Mouse (Mus musculus): ENCODE measurements around the gene Tdrd5. TPM values are rescaled to one million over a fixed set of nuclear protein-coding genes. Genes with fewer than 3 reads are reported as not detected.

The Tdrd5 gene
- 0.37 TPM in 1 of 2 replicates, not detected in the other for polyA plus RNA-seq (2014; fragmentation: Nextera tagmentation; extraction: Ambion mirVana)

DNA sequence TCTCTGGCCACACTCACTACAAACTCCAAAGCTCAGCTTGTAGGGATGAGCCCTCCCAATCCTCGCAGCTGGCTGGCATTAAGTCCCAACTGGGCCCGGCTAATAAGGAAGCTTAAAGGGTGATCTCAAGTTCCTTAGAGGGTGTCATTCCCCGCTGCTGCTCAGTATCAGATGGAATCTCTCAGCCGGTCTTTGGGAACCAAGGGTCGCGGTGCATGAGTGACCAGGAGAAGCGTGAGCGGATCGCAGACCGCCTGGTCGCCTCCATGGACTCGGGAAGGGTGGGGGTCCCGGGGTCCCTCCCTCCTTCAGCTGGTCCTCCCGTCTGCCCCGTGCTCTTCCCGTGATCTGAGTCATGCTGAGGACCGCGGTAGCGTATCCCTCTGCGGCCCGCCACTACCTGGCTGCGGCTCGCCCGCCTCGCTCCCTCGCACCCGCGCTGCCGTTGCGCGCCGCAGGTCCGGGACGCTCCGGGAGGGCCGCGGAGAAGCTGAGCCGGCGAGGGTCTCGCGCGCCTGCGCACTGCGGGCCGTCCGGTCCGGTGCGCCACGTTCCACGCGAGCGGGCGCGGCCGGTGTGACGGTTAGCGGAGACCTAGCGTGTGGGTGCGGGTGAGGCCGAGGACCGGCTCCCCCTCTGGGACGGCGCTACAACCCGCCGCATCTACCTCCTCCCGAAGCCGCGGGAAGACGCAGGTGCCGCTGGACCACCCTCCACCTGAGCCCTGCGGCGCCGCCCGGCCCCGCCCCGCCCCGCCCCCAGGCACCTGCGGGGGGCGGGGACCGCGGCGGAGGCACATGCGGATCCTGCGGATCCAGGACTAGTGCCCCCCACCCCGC lies at the start of gene Tdrd5:
Gene Tdrd5, minus strand, starts transcription at position 754 of the 839 bp plus-strand sequence.
- peaks cover 37% of the 10 kb centered on the region for H3K27me3 ChIP-seq (ENCODE audit: control insufficient read depth, insufficient read depth, low read length)
- H3K4me1 ChIP-seq (ENCODE audit: control insufficient read depth, insufficient read depth, low read length) = no peaks in the 10 kb centered on the region
- ATAC-seq (ENCODE audit: low FRiP score) = peak; percentile 84
- no peak within 1 kb of the TSS for H3K27ac ChIP-seq (ENCODE audit: low read depth, low read length)
- peak; percentile 95 for DNase-seq (ENCODE audit: low spot score, missing footprints)
- peak within 1 kb of the TSS; percentile 69 for H3K4me3 ChIP-seq (ENCODE audit: low read depth, low read length)
- under 1% methylated on average over 76 of the region's 85 CpGs for WGBS
- peak within 1 kb of the TSS; percentile 53 for H3K9ac ChIP-seq (ENCODE audit: low read length)
- peak within 1 kb of the TSS; percentile 99 for H3K4me2 ChIP-seq
- H3K9me3 ChIP-seq (ENCODE audit: control insufficient read depth, low read length) = no peaks in the 10 kb centered on the region
- no peaks in the 10 kb centered on the region for H3K36me3 ChIP-seq (ENCODE audit: control insufficient read depth, insufficient read depth, low read length)

DNA sequence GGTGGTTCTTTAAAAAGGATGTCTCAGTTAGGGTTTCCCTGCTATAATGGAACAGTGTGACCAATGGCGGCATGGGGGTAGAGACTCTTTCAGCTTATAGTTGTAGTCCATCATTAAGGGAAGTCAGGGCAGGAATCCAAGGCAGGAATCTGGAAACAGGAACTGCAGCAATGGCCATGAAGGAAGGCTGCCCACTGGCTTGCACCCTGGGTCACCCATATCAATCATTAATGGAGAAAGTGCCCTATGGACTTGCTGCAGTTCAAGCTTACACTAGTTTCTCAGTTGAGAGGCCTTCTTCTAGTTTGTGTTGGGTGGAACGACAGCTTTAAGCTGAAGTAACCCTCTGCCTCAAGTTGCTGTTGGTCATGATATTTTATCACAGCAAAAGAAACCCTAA lies 49.0 kb upstream of the Tdrd5 start:
- no peaks in the 10 kb centered on the region for H3K27me3 ChIP-seq (ENCODE audit: control insufficient read depth, insufficient read depth, low read length)
- no peaks in the 10 kb centered on the region for H3K36me3 ChIP-seq (ENCODE audit: control insufficient read depth, insufficient read depth, low read length)
- DNase-seq (ENCODE audit: low spot score, missing footprints) (no peak), ATAC-seq (ENCODE audit: low FRiP score) (no peak)
- no peak overlapping the region for H3K4me3 ChIP-seq (ENCODE audit: low read depth, low read length)
- H3K4me1 ChIP-seq (ENCODE audit: control insufficient read depth, insufficient read depth, low read length) = no peaks in the 10 kb centered on the region
- no peaks in the 10 kb centered on the region for H3K9me3 ChIP-seq (ENCODE audit: control insufficient read depth, low read length)
- WGBS = 77% methylated on average over 2 of the region's 2 CpGs
- no peak overlapping the region for H3K4me2 ChIP-seq
- no peak overlapping the region for H3K27ac ChIP-seq (ENCODE audit: low read depth, low read length)
- no peak overlapping the region for H3K9ac ChIP-seq (ENCODE audit: low read length)

DNA sequence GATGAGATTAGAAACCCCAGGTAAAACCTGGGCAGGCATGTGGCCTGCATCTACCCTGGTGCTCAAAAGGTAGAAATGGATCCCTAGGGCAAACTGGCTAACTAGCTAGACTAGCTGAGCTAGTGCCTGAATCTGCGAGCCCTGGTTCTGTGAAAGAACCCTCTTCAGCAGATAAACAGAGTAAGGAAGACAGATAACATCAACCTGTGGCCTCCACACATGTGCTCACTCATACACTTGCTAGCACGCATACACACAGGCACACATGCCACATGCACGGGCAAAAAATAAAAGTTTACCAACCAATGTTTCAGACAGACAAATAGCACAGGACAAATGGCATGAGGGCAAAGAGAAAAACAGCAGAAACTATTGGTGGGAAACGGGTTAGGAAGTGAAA lies 47.0 kb upstream of the Tdrd5 start:
- no peak overlapping the region for H3K9ac ChIP-seq (ENCODE audit: low read length)
- 88% methylated on average over 4 of the region's 4 CpGs for WGBS
- H3K27me3 ChIP-seq (ENCODE audit: control insufficient read depth, insufficient read depth, low read length) = no peaks in the 10 kb centered on the region
- no peak overlapping the region for H3K27ac ChIP-seq (ENCODE audit: low read depth, low read length)
- H3K9me3 ChIP-seq (ENCODE audit: control insufficient read depth, low read length) = no peaks in the 10 kb centered on the region
- H3K4me3 ChIP-seq (ENCODE audit: low read depth, low read length) = no peak overlapping the region
- DNase-seq (ENCODE audit: low spot score, missing footprints) = no peak
- H3K4me1 ChIP-seq (ENCODE audit: control insufficient read depth, insufficient read depth, low read length) = no peaks in the 10 kb centered on the region
- no peak overlapping the region for H3K4me2 ChIP-seq
- no peaks in the 10 kb centered on the region for H3K36me3 ChIP-seq (ENCODE audit: control insufficient read depth, insufficient read depth, low read length)
- ATAC-seq (ENCODE audit: low FRiP score) = no peak

DNA sequence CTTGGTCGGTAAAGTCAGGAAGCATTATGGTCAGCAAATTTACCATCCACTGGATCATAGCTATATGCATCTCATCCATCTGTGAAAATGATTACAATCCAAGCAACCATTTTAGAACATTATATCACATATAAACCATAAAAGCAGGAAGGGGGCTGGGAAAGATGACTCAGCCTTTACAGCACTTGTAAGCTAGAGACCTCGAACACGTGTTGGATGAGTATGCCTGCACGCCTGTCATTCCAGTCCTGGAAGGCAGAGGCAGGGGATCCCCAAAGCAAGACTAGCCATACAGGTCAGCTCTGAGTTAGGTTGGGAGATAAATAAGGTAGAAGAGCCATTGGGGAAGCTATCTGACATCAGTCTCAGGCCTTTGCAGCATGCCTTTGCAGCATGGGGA lies 45.6 kb upstream of the Tdrd5 start:
- no peak overlapping the region for H3K4me2 ChIP-seq
- H3K9ac ChIP-seq (ENCODE audit: low read length) = no peak overlapping the region
- H3K9me3 ChIP-seq (ENCODE audit: control insufficient read depth, low read length) = no peaks in the 10 kb centered on the region
- ATAC-seq (ENCODE audit: low FRiP score) (no peak), DNase-seq (ENCODE audit: low spot score, missing footprints) (no peak)
- WGBS = 85% methylated on average over 4 of the region's 4 CpGs
- H3K27ac ChIP-seq (ENCODE audit: low read depth, low read length) = no peak overlapping the region
- no peak overlapping the region for H3K4me3 ChIP-seq (ENCODE audit: low read depth, low read length)
- no peaks in the 10 kb centered on the region for H3K27me3 ChIP-seq (ENCODE audit: control insufficient read depth, insufficient read depth, low read length)
- H3K36me3 ChIP-seq (ENCODE audit: control insufficient read depth, insufficient read depth, low read length) = no peaks in the 10 kb centered on the region
- H3K4me1 ChIP-seq (ENCODE audit: control insufficient read depth, insufficient read depth, low read length) = no peaks in the 10 kb centered on the region

DNA sequence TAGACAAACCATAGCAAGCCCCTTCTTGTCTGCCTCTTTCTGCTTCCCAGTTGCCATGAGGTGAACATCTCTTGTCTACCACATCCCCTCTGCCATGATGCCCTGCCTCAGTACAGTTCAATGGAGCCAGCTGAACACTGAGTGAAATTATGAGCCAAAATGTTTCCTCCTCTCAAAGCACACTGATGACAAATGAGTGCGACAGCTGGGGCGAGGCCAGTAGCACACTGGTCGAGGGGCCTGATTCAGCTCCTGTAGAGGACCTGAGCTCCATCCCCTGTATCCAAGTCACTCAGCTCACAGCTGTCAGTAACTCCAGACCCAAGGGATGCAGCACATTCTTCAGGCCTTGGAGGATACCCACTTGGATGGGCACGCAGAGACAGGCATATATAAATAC lies 42.2 kb upstream of the Tdrd5 start:
- no peak overlapping the region for H3K4me2 ChIP-seq
- no peaks in the 10 kb centered on the region for H3K27me3 ChIP-seq (ENCODE audit: control insufficient read depth, insufficient read depth, low read length)
- no peaks in the 10 kb centered on the region for H3K9me3 ChIP-seq (ENCODE audit: control insufficient read depth, low read length)
- no peak overlapping the region for H3K27ac ChIP-seq (ENCODE audit: low read depth, low read length)
- no peak for ATAC-seq (ENCODE audit: low FRiP score)
- no peak overlapping the region for H3K4me3 ChIP-seq (ENCODE audit: low read depth, low read length)
- WGBS = 88% methylated on average over 4 of the region's 4 CpGs
- no peaks in the 10 kb centered on the region for H3K36me3 ChIP-seq (ENCODE audit: control insufficient read depth, insufficient read depth, low read length)
- H3K4me1 ChIP-seq (ENCODE audit: control insufficient read depth, insufficient read depth, low read length) = no peaks in the 10 kb centered on the region
- DNase-seq (ENCODE audit: low spot score, missing footprints) = peak; percentile 41
- no peak overlapping the region for H3K9ac ChIP-seq (ENCODE audit: low read length)

DNA sequence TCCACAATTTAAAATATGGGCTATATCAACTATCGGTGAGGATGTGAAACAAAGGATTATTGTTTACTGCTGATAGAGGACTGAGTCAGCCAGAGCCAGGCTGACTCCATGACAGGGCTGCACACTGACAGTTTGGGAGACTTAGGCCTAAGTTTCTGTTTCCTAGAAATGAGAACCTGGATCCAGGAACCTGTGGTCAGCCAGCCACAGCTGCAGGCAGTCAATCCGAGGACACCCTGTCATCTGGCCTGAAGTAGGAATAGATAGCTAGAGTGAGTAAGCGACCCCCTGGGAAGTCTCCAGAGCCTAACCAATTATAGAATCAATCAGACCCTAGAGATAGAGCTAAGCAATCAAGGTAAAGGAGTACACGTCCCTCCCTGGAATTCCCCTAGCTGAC lies 41.0 kb upstream of the Tdrd5 start:
- no peaks in the 10 kb centered on the region for H3K4me1 ChIP-seq (ENCODE audit: control insufficient read depth, insufficient read depth, low read length)
- no peaks in the 10 kb centered on the region for H3K9me3 ChIP-seq (ENCODE audit: control insufficient read depth, low read length)
- no peaks in the 10 kb centered on the region for H3K36me3 ChIP-seq (ENCODE audit: control insufficient read depth, insufficient read depth, low read length)
- H3K4me3 ChIP-seq (ENCODE audit: low read depth, low read length) = no peak overlapping the region
- no peak overlapping the region for H3K9ac ChIP-seq (ENCODE audit: low read length)
- 75% methylated on average over 4 of the region's 4 CpGs for WGBS
- no peak overlapping the region for H3K27ac ChIP-seq (ENCODE audit: low read depth, low read length)
- no peak overlapping the region for H3K4me2 ChIP-seq
- H3K27me3 ChIP-seq (ENCODE audit: control insufficient read depth, insufficient read depth, low read length) = no peaks in the 10 kb centered on the region
- no peak for ATAC-seq (ENCODE audit: low FRiP score)
- peak; percentile 2 for DNase-seq (ENCODE audit: low spot score, missing footprints)

DNA sequence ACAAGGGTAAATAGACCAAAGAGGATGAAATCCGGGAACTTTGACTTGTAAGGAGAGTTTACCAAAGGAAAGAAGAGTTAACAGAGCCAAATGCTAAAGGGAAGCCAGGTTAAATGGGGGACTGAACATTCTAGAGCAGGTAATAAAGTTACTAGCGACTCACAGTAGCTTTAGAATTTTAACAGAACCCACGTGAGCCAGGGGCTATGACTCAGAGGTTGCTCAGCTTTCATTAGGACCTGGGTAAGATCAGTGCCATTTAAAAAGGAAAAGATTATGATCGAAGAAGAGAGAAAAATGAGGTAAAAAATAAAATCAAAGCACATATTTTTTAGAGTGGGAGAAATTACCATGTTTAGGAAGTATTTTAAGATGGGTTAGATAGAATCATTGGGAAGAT lies 37.4 kb upstream of the Tdrd5 start:
- H3K27ac ChIP-seq (ENCODE audit: low read depth, low read length) = no peak overlapping the region
- DNase-seq (ENCODE audit: low spot score, missing footprints) = no peak
- H3K9ac ChIP-seq (ENCODE audit: low read length) = no peak overlapping the region
- 77% methylated on average over 4 of the region's 4 CpGs for WGBS
- ATAC-seq (ENCODE audit: low FRiP score) = no peak
- no peaks in the 10 kb centered on the region for H3K9me3 ChIP-seq (ENCODE audit: control insufficient read depth, low read length)
- H3K27me3 ChIP-seq (ENCODE audit: control insufficient read depth, insufficient read depth, low read length) = no peaks in the 10 kb centered on the region
- H3K4me3 ChIP-seq (ENCODE audit: low read depth, low read length) = no peak overlapping the region
- H3K4me2 ChIP-seq = no peak overlapping the region
- H3K36me3 ChIP-seq (ENCODE audit: control insufficient read depth, insufficient read depth, low read length) = no peaks in the 10 kb centered on the region
- H3K4me1 ChIP-seq (ENCODE audit: control insufficient read depth, insufficient read depth, low read length) = no peaks in the 10 kb centered on the region

DNA sequence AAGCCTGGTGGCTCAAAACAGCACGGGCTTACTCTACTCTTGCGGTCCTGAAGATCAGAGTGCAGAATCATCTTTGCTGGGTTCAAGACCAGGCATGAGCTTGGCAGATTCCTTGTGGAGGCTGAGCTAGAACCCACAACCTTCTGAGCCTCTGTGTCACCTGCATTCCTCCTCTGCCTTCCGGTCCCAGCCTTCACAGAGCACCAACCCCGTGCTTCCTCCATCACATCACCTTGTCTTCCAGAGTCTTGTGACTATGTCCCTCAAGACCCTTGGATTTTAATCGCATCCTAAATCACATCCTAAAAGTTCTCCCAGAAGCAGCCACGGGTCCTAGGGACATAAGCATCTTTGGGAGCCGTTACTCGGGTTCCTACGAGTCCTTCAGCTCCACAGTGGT lies 19.7 kb upstream of the Tdrd5 start:
- no peaks in the 10 kb centered on the region for H3K9me3 ChIP-seq (ENCODE audit: control insufficient read depth, low read length)
- H3K4me1 ChIP-seq (ENCODE audit: control insufficient read depth, insufficient read depth, low read length) = no peaks in the 10 kb centered on the region
- H3K36me3 ChIP-seq (ENCODE audit: control insufficient read depth, insufficient read depth, low read length) = no peaks in the 10 kb centered on the region
- no peak overlapping the region for H3K4me2 ChIP-seq
- H3K9ac ChIP-seq (ENCODE audit: low read length) = no peak overlapping the region
- no peaks in the 10 kb centered on the region for H3K27me3 ChIP-seq (ENCODE audit: control insufficient read depth, insufficient read depth, low read length)
- H3K4me3 ChIP-seq (ENCODE audit: low read depth, low read length) = no peak overlapping the region
- no peak for ATAC-seq (ENCODE audit: low FRiP score)
- H3K27ac ChIP-seq (ENCODE audit: low read depth, low read length) = no peak overlapping the region
- 89% methylated on average over 9 of the region's 9 CpGs for WGBS
- peak; percentile 81 for DNase-seq (ENCODE audit: low spot score, missing footprints)

DNA sequence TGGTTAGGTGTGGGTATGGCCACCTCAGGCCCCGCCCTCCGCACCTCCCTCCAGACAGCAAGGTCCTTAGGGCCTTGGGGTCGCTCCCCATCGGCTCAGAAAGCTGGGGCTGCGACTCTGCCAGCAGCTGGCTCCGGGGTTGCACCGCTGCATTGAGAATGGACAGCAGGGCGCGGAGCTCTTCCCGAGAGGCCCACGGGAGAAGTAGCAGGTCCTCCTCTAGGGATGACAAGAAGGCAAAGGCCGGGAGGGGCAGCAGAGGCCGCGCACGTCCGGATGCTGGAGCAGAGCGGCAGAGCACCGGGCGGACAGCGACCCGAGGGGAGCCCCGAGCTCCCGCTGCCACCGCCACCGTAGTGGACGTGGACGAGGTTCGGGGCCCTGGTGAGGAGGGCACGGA lies 7.2 kb upstream of the Tdrd5 start, which contains the start of gene Nphs2:
Gene Nphs2, plus strand, starts transcription at position 98 of the 400 bp plus-strand sequence.
- DNase-seq (ENCODE audit: low spot score, missing footprints) (peak; percentile 86), ATAC-seq (ENCODE audit: low FRiP score) (no peak)
- 3% methylated on average over 29 of the region's 29 CpGs for WGBS
- peak within 1 kb of the TSS; percentile 25 for H3K4me3 ChIP-seq (ENCODE audit: low read depth, low read length)
- no peaks in the 10 kb centered on the region for H3K36me3 ChIP-seq (ENCODE audit: control insufficient read depth, insufficient read depth, low read length)
- H3K9me3 ChIP-seq (ENCODE audit: control insufficient read depth, low read length) = no peaks in the 10 kb centered on the region
- H3K4me1 ChIP-seq (ENCODE audit: control insufficient read depth, insufficient read depth, low read length) = peaks cover 6% of the 10 kb centered on the region
- H3K27me3 ChIP-seq (ENCODE audit: control insufficient read depth, insufficient read depth, low read length) = peaks cover 21% of the 10 kb centered on the region
- peak within 1 kb of the TSS; percentile 48 for H3K4me2 ChIP-seq
- no peak within 1 kb of the TSS for H3K27ac ChIP-seq (ENCODE audit: low read depth, low read length)
- H3K9ac ChIP-seq (ENCODE audit: low read length) = peak within 1 kb of the TSS; percentile 40

All from midbrain, embryonic 11.5 days (tissue).